In the genomic region with DNA sequence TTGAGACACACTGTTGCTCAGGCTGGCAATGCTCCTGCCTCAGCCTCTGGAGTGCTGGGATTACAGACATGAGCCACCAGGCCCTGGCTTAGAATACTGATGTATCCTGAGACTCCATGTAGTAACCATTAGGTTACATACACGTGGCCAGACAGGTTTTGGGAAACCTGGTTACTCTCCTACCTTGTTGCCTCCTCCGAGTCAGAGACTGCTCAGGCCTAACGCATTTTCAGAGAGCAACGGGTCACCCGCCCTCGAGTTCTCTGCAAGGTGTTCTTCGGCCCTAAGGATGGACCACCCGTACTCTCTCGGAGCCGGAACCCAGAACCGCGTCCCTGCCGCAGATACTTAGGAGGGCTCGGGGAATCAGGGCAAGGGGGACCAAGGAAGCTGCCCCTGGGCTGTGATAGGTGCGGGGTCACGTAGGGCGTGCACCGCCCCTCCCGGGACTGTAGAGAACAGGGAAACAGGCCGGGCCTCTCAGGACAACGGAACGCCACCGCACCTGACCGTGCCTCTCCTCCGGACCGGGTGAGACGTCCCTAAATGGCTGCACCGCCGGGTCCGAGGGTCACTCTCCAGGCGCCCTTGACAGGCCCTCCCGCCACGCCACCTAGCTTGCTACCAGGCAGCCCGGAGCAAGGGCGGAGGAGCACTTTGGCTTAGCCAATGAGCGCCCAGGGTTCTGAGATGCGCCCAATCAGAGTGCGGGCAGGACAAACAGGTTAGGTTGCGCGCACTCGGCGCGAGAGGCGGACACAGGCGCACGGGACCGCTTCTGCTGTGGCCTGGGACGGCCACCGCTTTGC, we compare ENCODE assay signal across 8 mouse cellular contexts. TPM values are rescaled to one million over a fixed set of nuclear protein-coding genes. Genes with fewer than 3 reads are reported as not detected.
DNase-seq lines count a peak whose midpoint lies in the region; ATAC-seq and TF ChIP-seq lines count a peak whose summit lies in the region.

Gene Stard7 (plus strand): TSS at position 728 of the 809 bp plus-strand sequence.

- H3K9ac ChIP-seq in ES-E14 (ENCODE audit: insufficient read depth, low read depth, low read length, poor library complexity, severe bottlenecking): peak within 1 kb of the TSS; percentile 91
- peak within 1 kb of the TSS; percentile 88 for H3K9ac ChIP-seq in forebrain, embryonic 15.5 days (replicated peaks)

- TF ChIP-seq CTCF in lung, adult 2 months (IDR thresholded peaks at IDR 0.05; ENCODE audit: insufficient read depth, low read length): no peak

- peaks cover 0 to 4% of the 10 kb centered on the region in 2 experiments; a peak in 2 of 4 replicates for H3K4me1 ChIP-seq in ES-E14 (ENCODE audit: control insufficient read depth in 2 of 2, insufficient read depth in 2 of 2, low read length in 2 of 2, poor library complexity in 1 of 2)
- peaks cover 24% of the 10 kb centered on the region for H3K4me1 ChIP-seq in forebrain, embryonic 15.5 days
- H3K4me1 ChIP-seq in lung, adult 2 months (ENCODE audit: control insufficient read depth, insufficient read depth, low read length): no peaks in the 10 kb centered on the region

- peak within 1 kb of the TSS; percentile 88 for H3K4me2 ChIP-seq in forebrain, embryonic 15.5 days (replicated peaks)

- H3K36me3 ChIP-seq in ES-E14 (ENCODE audit: control insufficient read depth, insufficient read depth, low read length, poor library complexity, severe bottlenecking): 0 out of 2 replicates have a peak, but pooled peaks cover 2% of the 10 kb centered on the region
- no peaks in the 10 kb centered on the region for H3K36me3 ChIP-seq in forebrain, embryonic 15.5 days

- in situ Hi-C loops in ES-E14 (cut with MboI; ENCODE audit: low sequenced_read_pairs in 2 of 2, unreplicated experiment in 2 of 2): no loop called here

- peak; percentile 99 for ATAC-seq in forebrain, embryonic 15.5 days (replicated peaks)
- ATAC-seq in neutrophil, adult 5-6 weeks (ENCODE audit: extremely low read depth, insufficient number of reproducible peaks, low FRiP score, poor library complexity, severe bottlenecking): peak; percentile 98

- H3K27ac ChIP-seq in ES-E14 (ENCODE audit: insufficient read depth, low read depth, low read length, poor library complexity, severe bottlenecking): peak within 1 kb of the TSS; percentile 3; the same call in 1 of the 2 replicates
- peak within 1 kb of the TSS; percentile 93 for H3K27ac ChIP-seq in forebrain, embryonic 15.5 days (replicated peaks)

- under 1% methylated on average over 49 of the region's 49 CpGs for WGBS in forebrain, embryonic 15.5 days
- whole genome bisulfite sequencing in lung, adult 2 months: under 1% methylated on average over 49 of the region's 49 CpGs

- peak within 1 kb of the TSS; percentile 94 to 99 for H3K4me3 ChIP-seq in ES-E14 (ENCODE audit: insufficient read depth in 1 of 2, low read depth in 1 of 2, low read length in 2 of 2, poor library complexity in 1 of 2, severe bottlenecking in 1 of 2)
- peak within 1 kb of the TSS; percentile 90 for H3K4me3 ChIP-seq in forebrain, embryonic 15.5 days
- peak within 1 kb of the TSS; percentile 83 for H3K4me3 ChIP-seq in lung, adult 2 months (replicated peaks; ENCODE audit: extremely low read depth, low read depth, low read length)

- H3K9me3 ChIP-seq in ES-E14 (ENCODE audit: control insufficient read depth, insufficient read depth, low read depth, low read length): no peaks in the 10 kb centered on the region
- no peaks in the 10 kb centered on the region for H3K9me3 ChIP-seq in forebrain, embryonic 15.5 days

- H3K27me3 ChIP-seq in forebrain, embryonic 15.5 days: no peaks in the 10 kb centered on the region

- intact Hi-C loops in heart, postnatal 25 days (cut with DNase I): loop anchor here (2.0 kb wide), 1 partner anchor 21 kb away; no protein-coding TSS in a partner anchor

- peak; percentile 88 for TF ChIP-seq POLR2A in lung, adult 2 months (IDR thresholded peaks at IDR 0.05; ENCODE audit: borderline replicate concordance, extremely low read depth, low read depth, low read length)

- DNase-seq in ES-E14 (ENCODE audit: low read depth, low spot score): peak; percentile 91
- DNase-seq in cerebellum, adult 11-12 months: peak; percentile 97
- peak; percentile 95 for DNase-seq in heart, postnatal 25 days (ENCODE audit: low spot score)
- peak; percentile 94 to 98 for DNase-seq in layer of hippocampus, adult 18-20 months (ENCODE audit: low spot score in 2 of 2)
- DNase-seq in lung, adult 2 months: peak; percentile 91
- DNase-seq in thymus, adult 18-20 months: peak; percentile 90 to 94

TF ChIP-seq in ES-E14, 5 proteins besides CTCF, POLR2A, EP300 and RAD21:
- TF ChIP-seq HCFC1 (IDR thresholded peaks at IDR 0.05; ENCODE audit: borderline replicate concordance, insufficient read depth, low read length): no peak; the same call in 1 of the 2 replicates
- TF ChIP-seq CHD2 (IDR thresholded peaks at IDR 0.05; ENCODE audit: low read depth, low read length): peak; percentile 76

RNA-seq across cellular contexts. Expression of gene Stard7, which starts in this region (rescaled TPM):
- total RNA-seq in ES-E14 (2012; rRNA removed): 30.0 and 40.7 TPM in 2 replicates
- polyA plus RNA-seq in forebrain, embryonic 15.5 days (2015; fragmentation: Nextera tagmentation; extraction: Ambion mirVana): 94.7 and 99.8 TPM in 2 replicates
- total RNA-seq in heart, postnatal 25 days (2021): 100 to 1,000 TPM; 152 to 167 TPM
- total RNA-seq in layer of hippocampus, adult 18-20 months (2021): 100 to 1,000 TPM in 1 of 2 experiments, 10 to 100 TPM in 1; 99.8 to 104 TPM
- 28.9 and 29.3 TPM in 2 replicates for polyA plus RNA-seq in lung, adult 2 months (2012; rRNA removed)
- total RNA-seq in neutrophil, adult 5-6 weeks (2017): 110 and 111 TPM in 2 replicates

Comparison
In these comparisons a context has a peak if more than half of its experiments do, and no peak if none do; other contexts are left out.
1. Peak in every context shown above with its lines: DNase-seq, ATAC-seq, H3K4me3 ChIP-seq and H3K27ac ChIP-seq.